Mouse (Mus musculus): ENCODE results near the gene Ppp1r32. TPM values are rescaled to one million over a fixed set of nuclear protein-coding genes. Genes with fewer than 3 reads are reported as not detected.

Gene Ppp1r32
- total RNA-seq, 1 experiment = 0.62 TPM

DNA sequence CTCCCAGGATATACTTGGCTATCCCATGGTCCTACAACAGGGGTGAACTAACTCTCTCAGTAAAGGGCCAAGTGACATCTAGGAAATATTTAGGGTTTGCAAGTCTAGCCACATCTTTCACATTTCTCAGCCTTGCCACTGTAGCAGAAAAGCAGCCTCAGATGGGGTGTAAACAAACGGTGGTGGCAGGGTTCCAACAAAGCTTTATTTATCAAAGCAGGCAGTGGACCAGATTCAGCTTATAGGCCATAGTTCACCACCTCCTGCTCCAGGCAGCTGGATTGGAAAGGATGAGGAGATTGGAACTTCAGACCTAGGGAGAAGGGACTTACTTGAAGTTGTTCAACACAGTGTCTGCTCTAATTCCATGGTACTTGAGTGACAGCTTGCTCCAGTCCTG is 58.0 kb downstream of the Ppp1r32 start:
- in situ Hi-C loops (cut with MboI; ENCODE audit: low sequenced_read_pairs in 2 of 2, unreplicated experiment in 2 of 2) = no loop called here
- TF ChIP-seq ZNF384 (IDR thresholded peaks at IDR 0.05; ENCODE audit: low read depth, low read length) (no peak), ZC3H11A (IDR thresholded peaks at IDR 0.05; ENCODE audit: borderline replicate concordance, low read depth, low read length) (no peak), CHD2 (IDR thresholded peaks at IDR 0.05; ENCODE audit: low read depth, low read length) (no peak), MAFK (IDR thresholded peaks at IDR 0.05; ENCODE audit: insufficient read depth, low read depth, low read length) (no peak), HCFC1 (IDR thresholded peaks at IDR 0.05; ENCODE audit: borderline replicate concordance, insufficient read depth, low read length) (no peak)
- peaks cover 0 to 12% of the 10 kb centered on the region in 2 experiments; a peak in 2 of 4 replicates for H3K4me1 ChIP-seq (ENCODE audit: control insufficient read depth in 2 of 2, insufficient read depth in 2 of 2, low read length in 2 of 2, poor library complexity in 1 of 2)

More for the DNA sequence above, 58.0 kb downstream of the Ppp1r32 start:
- Histone ChIP-seq H3K9ac (ENCODE audit: insufficient read depth, low read depth, low read length, poor library complexity, severe bottlenecking) (no peak overlapping the region), H3K36me3 (ENCODE audit: control insufficient read depth, insufficient read depth, low read length, poor library complexity, severe bottlenecking) (no peaks in the 10 kb centered on the region), H3K27ac (ENCODE audit: insufficient read depth, low read depth, low read length, poor library complexity, severe bottlenecking) (no peak overlapping the region), H3K9me3 (ENCODE audit: control insufficient read depth, insufficient read depth, low read depth, low read length) (no peaks in the 10 kb centered on the region), H3K4me3 (ENCODE audit: insufficient read depth in 1 of 2, low read depth in 1 of 2, low read length in 2 of 2, poor library complexity in 1 of 2, severe bottlenecking in 1 of 2) (no peak overlapping the region)
- DNase-seq (ENCODE audit: low read depth, low spot score) = no peak

Other genes starting within 250 kb of the Ppp1r32 start
- gene Myrf, start 242.2 kb downstream of the Ppp1r32 start, total RNA-seq (2012; rRNA removed) = 35.9 and 58.1 TPM in 2 replicates
- 1.2 and 1.6 TPM in 2 replicates for gene Dagla, start 178.1 kb downstream of the Ppp1r32 start, total RNA-seq (2012; rRNA removed)
- gene Syt7, start 93.8 kb downstream of the Ppp1r32 start, total RNA-seq (2012; rRNA removed) = 2.6 and 3.5 TPM in 2 replicates
- 0.27 and 0.37 TPM in 2 replicates for gene Lrrc10b, start 25.5 kb downstream of the Ppp1r32 start, total RNA-seq (2012; rRNA removed)
- gene Cpsf7, start 42.3 kb upstream of the Ppp1r32 start, total RNA-seq (2012; rRNA removed) = 37.7 and 38.0 TPM in 2 replicates
- gene Sdhaf2, start 43.2 kb upstream of the Ppp1r32 start, total RNA-seq (2012; rRNA removed) = 24.3 and 31.3 TPM in 2 replicates
- gene Tmem216, start 73.3 kb upstream of the Ppp1r32 start, total RNA-seq (2012; rRNA removed) = 29.2 and 30.1 TPM in 2 replicates
- 12.9 and 14.9 TPM in 2 replicates for gene Cyb561a3, start 94.2 kb upstream of the Ppp1r32 start, total RNA-seq (2012; rRNA removed)
- 22.4 and 29.8 TPM in 2 replicates for gene Tmem138, start 94.4 kb upstream of the Ppp1r32 start, total RNA-seq (2012; rRNA removed)
- 584 and 635 TPM in 2 replicates for gene Ddb1, start 122.4 kb upstream of the Ppp1r32 start, total RNA-seq (2012; rRNA removed)
- gene Tkfc, start 122.7 kb upstream of the Ppp1r32 start, total RNA-seq (2012; rRNA removed) = 12.2 and 14.4 TPM in 2 replicates
- gene Vwce, start 151.3 kb upstream of the Ppp1r32 start, total RNA-seq (2012; rRNA removed) = 0.49 and 0.63 TPM in 2 replicates
- 3.1 and 4.9 TPM in 2 replicates for gene Pga5, start 195.1 kb upstream of the Ppp1r32 start, total RNA-seq (2012; rRNA removed)
- 6.2 and 6.6 TPM in 2 replicates for gene Vps37c, start 205.8 kb upstream of the Ppp1r32 start, total RNA-seq (2012; rRNA removed)

Data from ES-E14 (cell line).